Mouse (Mus musculus): ENCODE measurements at regions not wholly inside any gene's neighbourhood (a gene's known extent, or its start where the extent isn't known, plus 50 kb on each side); places are given as distances from the start of the nearest gene placed in this dataset.

- Histone ChIP-seq H3K4me2 (ENCODE audit: low read depth, low read length) (no peak overlapping the region), H3K4me1 (ENCODE audit: control insufficient read depth, low read depth, low read length) (no peaks in the 10 kb centered on the region), H3K27me3 (ENCODE audit: control insufficient read depth, insufficient read depth, low read depth, low read length) (no peaks in the 10 kb centered on the region), H3K36me3 (ENCODE audit: control insufficient read depth, insufficient read depth) (no peaks in the 10 kb centered on the region), H3K9me3 (replicated peaks; ENCODE audit: control insufficient read depth, low read length) (no peaks in the 10 kb centered on the region), H3K4me3 (ENCODE audit: low read depth, low read length) (no peak overlapping the region), H3K9ac (ENCODE audit: low read depth, low read length) (no peak overlapping the region), H3K27ac (ENCODE audit: low read length) (no peak overlapping the region)
- ATAC-seq (ENCODE audit: low read depth): no peak
- WGBS (ENCODE audit: insufficient replicate concordance): 59% methylated on average over 1 of the region's 1 CpGs
These were observed 81.9 kb upstream of the Nrp1 start for GRCm38 (mm10) chr8:128276475-128276874.

- no peak overlapping the region for H3K9ac ChIP-seq (ENCODE audit: low read depth, low read length)
- no peak overlapping the region for H3K4me3 ChIP-seq (ENCODE audit: low read depth, low read length)
- ATAC-seq (ENCODE audit: low read depth): no peak
- H3K36me3 ChIP-seq (ENCODE audit: control insufficient read depth, insufficient read depth): no peaks in the 10 kb centered on the region
- no peak overlapping the region for H3K4me2 ChIP-seq (ENCODE audit: low read depth, low read length)
- no peaks in the 10 kb centered on the region for H3K9me3 ChIP-seq (replicated peaks; ENCODE audit: control insufficient read depth, low read length)
- H3K27me3 ChIP-seq (ENCODE audit: control insufficient read depth, insufficient read depth, low read depth, low read length): no peaks in the 10 kb centered on the region
- 41% methylated on average over 3 of the region's 3 CpGs for WGBS (ENCODE audit: insufficient replicate concordance)
- no peak overlapping the region for H3K27ac ChIP-seq (ENCODE audit: low read length)
- H3K4me1 ChIP-seq (ENCODE audit: control insufficient read depth, low read depth, low read length): no peaks in the 10 kb centered on the region
These were observed 75.6 kb upstream of the Nrp1 start for GRCm38 (mm10) chr8:128282802-128283201.

- H3K4me2 ChIP-seq (ENCODE audit: low read depth, low read length): no peak overlapping the region
- H3K9ac ChIP-seq (ENCODE audit: low read depth, low read length): no peak overlapping the region
- no peaks in the 10 kb centered on the region for H3K27me3 ChIP-seq (ENCODE audit: control insufficient read depth, insufficient read depth, low read depth, low read length)
- H3K4me1 ChIP-seq (ENCODE audit: control insufficient read depth, low read depth, low read length): no peaks in the 10 kb centered on the region
- WGBS (ENCODE audit: insufficient replicate concordance): 40% methylated on average over 2 of the region's 2 CpGs
- H3K27ac ChIP-seq (ENCODE audit: low read length): no peak overlapping the region
- ATAC-seq (ENCODE audit: low read depth): no peak
- H3K9me3 ChIP-seq (replicated peaks; ENCODE audit: control insufficient read depth, low read length): no peaks in the 10 kb centered on the region
- H3K4me3 ChIP-seq (ENCODE audit: low read depth, low read length): no peak overlapping the region
- no peaks in the 10 kb centered on the region for H3K36me3 ChIP-seq (ENCODE audit: control insufficient read depth, insufficient read depth)
These were observed 75.0 kb upstream of the Nrp1 start for GRCm38 (mm10) chr8:128283365-128283764.

GRCm38 (mm10) chr8:128284816-128285215 lies 73.6 kb upstream of the Nrp1 start:
- Histone ChIP-seq H3K36me3 (ENCODE audit: control insufficient read depth, insufficient read depth) (no peaks in the 10 kb centered on the region), H3K9ac (ENCODE audit: low read depth, low read length) (no peak overlapping the region), H3K9me3 (replicated peaks; ENCODE audit: control insufficient read depth, low read length) (no peaks in the 10 kb centered on the region), H3K4me3 (ENCODE audit: low read depth, low read length) (no peak overlapping the region), H3K4me1 (ENCODE audit: control insufficient read depth, low read depth, low read length) (no peaks in the 10 kb centered on the region), H3K27ac (ENCODE audit: low read length) (no peak overlapping the region), H3K27me3 (ENCODE audit: control insufficient read depth, insufficient read depth, low read depth, low read length) (no peaks in the 10 kb centered on the region), H3K4me2 (ENCODE audit: low read depth, low read length) (no peak overlapping the region)
- no peak for ATAC-seq (ENCODE audit: low read depth)
- WGBS (ENCODE audit: insufficient replicate concordance): 24% methylated on average over 3 of the region's 3 CpGs

GRCm38 (mm10) chr8:128290076-128290475 lies 68.3 kb upstream of the Nrp1 start:
- H3K9ac ChIP-seq (ENCODE audit: low read depth, low read length): no peak overlapping the region
- WGBS (ENCODE audit: insufficient replicate concordance): 57% methylated on average over 4 of the region's 4 CpGs

GRCm38 (mm10) chr8:128292394-128292793 lies 66.0 kb upstream of the Nrp1 start:
- no peak for ATAC-seq (ENCODE audit: low read depth)
- H3K4me2 ChIP-seq (ENCODE audit: low read depth, low read length): no peak overlapping the region
- H3K27me3 ChIP-seq (ENCODE audit: control insufficient read depth, insufficient read depth, low read depth, low read length): no peaks in the 10 kb centered on the region
- no peaks in the 10 kb centered on the region for H3K36me3 ChIP-seq (ENCODE audit: control insufficient read depth, insufficient read depth)
- WGBS (ENCODE audit: insufficient replicate concordance): 60% methylated on average over 6 of the region's 6 CpGs
- no peak overlapping the region for H3K4me3 ChIP-seq (ENCODE audit: low read depth, low read length)
- no peaks in the 10 kb centered on the region for H3K9me3 ChIP-seq (replicated peaks; ENCODE audit: control insufficient read depth, low read length)
- H3K4me1 ChIP-seq (ENCODE audit: control insufficient read depth, low read depth, low read length): no peaks in the 10 kb centered on the region
- H3K27ac ChIP-seq (ENCODE audit: low read length): no peak overlapping the region
- H3K9ac ChIP-seq (ENCODE audit: low read depth, low read length): no peak overlapping the region

More at GRCm38 (mm10) chr8:128290076-128290475, 68.3 kb upstream of the Nrp1 start:
- Histone ChIP-seq H3K27ac (ENCODE audit: low read length) (no peak overlapping the region), H3K4me1 (ENCODE audit: control insufficient read depth, low read depth, low read length) (no peaks in the 10 kb centered on the region), H3K4me2 (ENCODE audit: low read depth, low read length) (no peak overlapping the region), H3K27me3 (ENCODE audit: control insufficient read depth, insufficient read depth, low read depth, low read length) (no peaks in the 10 kb centered on the region), H3K36me3 (ENCODE audit: control insufficient read depth, insufficient read depth) (no peaks in the 10 kb centered on the region), H3K4me3 (ENCODE audit: low read depth, low read length) (no peak overlapping the region), H3K9me3 (replicated peaks; ENCODE audit: control insufficient read depth, low read length) (no peaks in the 10 kb centered on the region)
- ATAC-seq (ENCODE audit: low read depth): no peak

- H3K36me3 ChIP-seq (ENCODE audit: control insufficient read depth, insufficient read depth): no peaks in the 10 kb centered on the region
- H3K4me3 ChIP-seq (ENCODE audit: low read depth, low read length): no peak overlapping the region
- H3K9me3 ChIP-seq (replicated peaks; ENCODE audit: control insufficient read depth, low read length): no peaks in the 10 kb centered on the region
- H3K9ac ChIP-seq (ENCODE audit: low read depth, low read length): no peak overlapping the region
- no peak for ATAC-seq (ENCODE audit: low read depth)
- 66% methylated on average over 14 of the region's 14 CpGs for WGBS (ENCODE audit: insufficient replicate concordance)
- H3K4me1 ChIP-seq (ENCODE audit: control insufficient read depth, low read depth, low read length): no peaks in the 10 kb centered on the region
- no peak overlapping the region for H3K27ac ChIP-seq (ENCODE audit: low read length)
- H3K4me2 ChIP-seq (ENCODE audit: low read depth, low read length): no peak overlapping the region
- no peaks in the 10 kb centered on the region for H3K27me3 ChIP-seq (ENCODE audit: control insufficient read depth, insufficient read depth, low read depth, low read length)
These were observed 61.5 kb upstream of the Nrp1 start for GRCm38 (mm10) chr8:128296728-128297380.

- no peak overlapping the region for H3K4me3 ChIP-seq (ENCODE audit: low read depth, low read length)
- H3K9ac ChIP-seq (ENCODE audit: low read depth, low read length): no peak overlapping the region
- no peak for ATAC-seq (ENCODE audit: low read depth)
- H3K36me3 ChIP-seq (ENCODE audit: control insufficient read depth, insufficient read depth): no peaks in the 10 kb centered on the region
- no peak overlapping the region for H3K4me2 ChIP-seq (ENCODE audit: low read depth, low read length)
- H3K4me1 ChIP-seq (ENCODE audit: control insufficient read depth, low read depth, low read length): no peaks in the 10 kb centered on the region
- 32% methylated on average over 2 of the region's 2 CpGs for WGBS (ENCODE audit: insufficient replicate concordance)
- H3K27ac ChIP-seq (ENCODE audit: low read length): no peak overlapping the region
- no peaks in the 10 kb centered on the region for H3K27me3 ChIP-seq (ENCODE audit: control insufficient read depth, insufficient read depth, low read depth, low read length)
- no peaks in the 10 kb centered on the region for H3K9me3 ChIP-seq (replicated peaks; ENCODE audit: control insufficient read depth, low read length)
These were observed 56.1 kb upstream of the Nrp1 start for GRCm38 (mm10) chr8:128302322-128302721.

All from liver, embryonic 16.5 days (tissue).